Mouse (Mus musculus) left cerebral cortex, postnatal 4 days (tissue): ENCODE data around the gene C1qtnf1. TPM values are rescaled to one million over a fixed set of nuclear protein-coding genes. Genes with fewer than 3 reads are reported as not detected.

Experiments used
- DNase-seq: peaks from one replicate; pipeline ENCODE4 v3.0.0-alpha.2; 2022
- intact Hi-C: fragments of 180-260 bp; cut with DNase I; formaldehyde crosslinking; loops from one replicate; pipeline ENCODE4 v1.15.1; 2025
- total RNA-seq, 2 experiments: library from RNA; stranded (reverse); gene quantifications; 2 replicates each; pipeline ENCODE4 v1.2.3; 2021

The C1qtnf1 gene
- total RNA-seq, 2 experiments from 2014 or later = 7.2 to 7.4 TPM

DNA sequence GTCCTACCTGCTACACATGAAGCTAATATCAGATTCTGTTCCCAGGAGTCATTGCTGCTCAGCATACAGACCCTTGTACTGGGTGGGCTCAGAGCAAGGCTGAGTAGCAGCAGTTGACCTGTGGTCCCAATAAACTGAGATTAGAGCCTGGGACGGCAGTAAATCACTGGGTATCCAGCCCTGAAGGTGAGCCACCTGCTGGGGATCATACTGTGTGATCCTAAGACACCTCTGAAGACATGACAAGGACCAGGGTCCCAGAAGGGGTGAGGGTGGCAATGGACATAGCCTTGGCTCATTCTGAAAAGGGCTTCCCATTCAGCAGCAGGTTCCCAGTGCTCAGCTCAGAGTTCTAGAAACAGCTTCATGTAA is 17.9 kb upstream of the C1qtnf1 start:
- intact Hi-C loops = no loop called here
- DNase-seq = no peak

DNA sequence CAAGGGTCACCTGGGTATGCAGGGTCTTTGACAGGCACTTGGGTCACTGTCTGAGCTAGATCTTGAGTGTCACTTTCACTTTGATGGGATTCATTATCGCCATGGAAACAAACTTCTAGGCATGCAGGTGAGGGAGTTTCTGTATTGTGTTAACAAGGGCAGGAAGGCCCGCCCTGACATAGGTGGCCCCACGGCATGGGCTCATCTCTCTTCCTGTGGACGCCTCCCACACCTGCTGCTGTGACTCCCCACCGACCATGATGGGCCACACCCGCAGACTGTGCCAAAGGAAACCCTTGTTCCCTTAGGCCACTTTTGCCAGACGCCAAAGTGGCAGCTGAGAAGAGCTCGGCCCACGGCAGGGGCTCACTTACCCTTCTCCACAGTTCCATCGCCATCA is 17.5 kb upstream of the C1qtnf1 start:
- DNase-seq = no peak
- intact Hi-C loops = no loop called here

- DNase-seq = no peak
- intact Hi-C loops = no loop called here
These were observed 16.7 kb upstream of the C1qtnf1 start for GRCm38 (mm10) chr11:118411271-118411670.

- DNase-seq = no peak
- intact Hi-C loops = no loop called here
These were observed 15.4 kb upstream of the C1qtnf1 start for GRCm38 (mm10) chr11:118412601-118413000.

DNA sequence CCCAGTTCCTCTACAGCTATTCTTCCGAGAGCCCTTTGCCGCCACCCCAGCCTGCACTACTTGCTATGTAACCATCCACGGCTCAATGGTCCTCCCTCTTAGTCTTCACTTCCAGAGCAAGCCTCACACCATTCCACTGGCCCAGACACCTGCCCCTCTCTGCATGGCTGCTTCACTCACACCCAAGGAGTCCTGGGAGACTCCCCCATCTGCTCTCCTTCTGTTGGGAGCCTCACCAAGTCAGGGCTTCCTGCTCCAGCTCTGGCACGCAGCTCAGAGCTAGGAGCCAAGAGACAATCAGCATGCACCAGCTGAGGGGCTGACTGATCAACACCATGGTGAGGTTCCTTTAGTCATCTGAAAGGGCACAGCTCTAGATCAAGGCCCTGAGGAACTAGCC is 14.9 kb upstream of the C1qtnf1 start:
- peak; percentile 69 for DNase-seq
- intact Hi-C loops = no loop called here

DNA sequence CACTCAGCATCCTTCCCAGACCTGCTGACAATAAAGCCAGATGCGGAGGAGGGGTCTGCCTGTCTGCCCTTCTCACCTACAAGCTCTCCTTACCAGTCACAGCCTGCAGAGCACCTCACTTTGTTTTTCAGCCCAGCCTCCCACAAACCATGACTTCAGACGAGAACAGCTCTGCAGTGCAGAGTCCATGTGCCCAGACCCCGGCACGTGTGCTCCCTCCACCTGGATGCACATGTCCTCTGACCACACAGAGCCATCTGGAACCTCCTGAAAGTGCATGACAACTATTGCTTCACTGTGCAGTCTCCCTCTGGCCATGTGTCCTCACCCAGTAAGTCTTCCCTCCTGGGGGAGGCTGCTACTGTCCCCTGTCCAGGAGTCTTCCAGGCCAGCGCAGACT is 13.7 kb upstream of the C1qtnf1 start:
- intact Hi-C loops = no loop called here
- DNase-seq = no peak

- DNase-seq = no peak
- intact Hi-C loops = no loop called here
These were observed 12.4 kb upstream of the C1qtnf1 start for GRCm38 (mm10) chr11:118415630-118416029.

DNA sequence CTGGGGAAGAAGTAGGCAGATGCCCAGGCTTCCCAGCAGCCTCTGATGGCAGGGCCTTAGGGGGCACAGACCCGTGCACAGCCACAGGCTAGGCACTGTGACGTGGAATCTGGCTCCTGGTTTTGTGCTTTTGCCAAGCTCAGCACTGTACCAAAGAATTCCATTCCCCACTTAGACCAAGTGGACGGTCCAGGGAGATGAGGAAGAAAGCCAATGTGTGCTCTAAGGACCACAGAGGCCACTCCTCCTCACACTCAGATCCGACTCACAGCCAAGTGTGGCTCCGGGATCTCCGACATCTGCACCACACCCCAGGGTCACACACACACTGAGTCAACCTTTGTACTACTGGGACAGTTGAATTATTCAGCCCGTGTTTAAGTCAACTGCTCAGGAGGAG is 12.0 kb upstream of the C1qtnf1 start:
- intact Hi-C loops = no loop called here

DNA sequence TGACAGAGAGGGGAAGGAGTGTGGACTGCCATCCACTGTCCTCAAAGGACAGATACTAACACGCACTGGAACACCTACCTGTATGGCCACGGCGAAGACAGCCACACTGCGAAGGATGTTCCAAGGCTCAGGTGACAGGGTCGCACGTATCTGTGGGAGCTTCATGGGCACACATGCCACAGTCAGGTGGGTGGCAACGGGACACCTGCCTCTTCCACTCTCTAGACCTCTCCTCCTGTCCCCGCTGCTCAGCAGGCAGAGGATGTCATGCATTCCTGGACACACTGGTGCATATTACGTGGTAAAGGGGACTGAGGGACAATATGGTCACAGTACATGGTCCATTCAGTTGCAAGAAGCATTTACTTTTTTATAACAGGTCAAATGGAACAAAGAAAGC is 10.5 kb upstream of the C1qtnf1 start:
- DNase-seq = no peak

More for the DNA sequence above, 12.0 kb upstream of the C1qtnf1 start:
- peak; percentile 34 for DNase-seq

DNA sequence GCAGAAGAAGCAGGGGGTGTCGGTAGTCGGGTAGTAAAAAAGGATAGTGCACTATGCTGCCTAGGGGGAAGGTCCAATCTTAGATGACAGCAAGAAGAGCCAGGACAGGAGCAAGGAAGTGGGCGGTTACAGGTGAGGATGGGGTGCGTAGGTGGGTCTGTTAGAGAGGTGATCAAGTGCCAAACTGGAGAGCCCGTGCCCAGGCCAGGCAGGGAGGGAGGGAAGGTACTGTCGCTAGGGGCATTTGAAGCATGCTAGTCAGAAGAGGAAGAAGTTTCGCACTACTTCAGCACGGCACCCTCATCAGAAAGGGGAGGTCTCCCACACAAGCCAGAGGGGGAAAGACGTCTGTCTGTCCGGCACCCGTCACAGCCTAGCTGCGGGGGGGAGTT is 9.6 kb upstream of the C1qtnf1 start:
- intact Hi-C loops = no loop called here

More for the DNA sequence above, 10.5 kb upstream of the C1qtnf1 start:
- intact Hi-C loops = no loop called here

GRCm38 (mm10) chr11:118418834-118419504 is 9.0 kb upstream of the C1qtnf1 start, which contains the start of gene Cant1:
TSS of gene Cant1 (minus strand) at chr11:118419086.
- intact Hi-C loops = no loop called here

More for the DNA sequence above, 9.6 kb upstream of the C1qtnf1 start:
- DNase-seq = no peak

GRCm38 (mm10) chr11:118420261-118420660 is 7.7 kb upstream of the C1qtnf1 start:
- intact Hi-C loops = loop anchor here (10.0 kb wide), 1 partner anchor 555 kb away; no protein-coding TSS in a partner anchor
- DNase-seq = no peak

More at GRCm38 (mm10) chr11:118418834-118419504, 9.0 kb upstream of the C1qtnf1 start, which contains the start of gene Cant1:
- DNase-seq = peak; percentile 98

- peak; percentile 89 for DNase-seq
- intact Hi-C loops = loop anchor here (10.0 kb wide), 1 partner anchor 551 kb away; no protein-coding TSS in a partner anchor
These were observed 4.6 kb upstream of the C1qtnf1 start for GRCm38 (mm10) chr11:118423266-118423971.

- intact Hi-C loops = loop anchor here (5.0 to 10.0 kb wide), 2 partner anchors 318 to 550 kb away; no protein-coding TSS in a partner anchor
- no peak for DNase-seq
These were observed 3.2 kb upstream of the C1qtnf1 start for GRCm38 (mm10) chr11:118424621-118425335.

- intact Hi-C loops = loop anchor here (5.0 to 10.0 kb wide), 2 partner anchors 316 to 548 kb away; no protein-coding TSS in a partner anchor
- DNase-seq = no peak
These were observed 1.2 kb upstream of the C1qtnf1 start for GRCm38 (mm10) chr11:118426765-118427164.

DNA sequence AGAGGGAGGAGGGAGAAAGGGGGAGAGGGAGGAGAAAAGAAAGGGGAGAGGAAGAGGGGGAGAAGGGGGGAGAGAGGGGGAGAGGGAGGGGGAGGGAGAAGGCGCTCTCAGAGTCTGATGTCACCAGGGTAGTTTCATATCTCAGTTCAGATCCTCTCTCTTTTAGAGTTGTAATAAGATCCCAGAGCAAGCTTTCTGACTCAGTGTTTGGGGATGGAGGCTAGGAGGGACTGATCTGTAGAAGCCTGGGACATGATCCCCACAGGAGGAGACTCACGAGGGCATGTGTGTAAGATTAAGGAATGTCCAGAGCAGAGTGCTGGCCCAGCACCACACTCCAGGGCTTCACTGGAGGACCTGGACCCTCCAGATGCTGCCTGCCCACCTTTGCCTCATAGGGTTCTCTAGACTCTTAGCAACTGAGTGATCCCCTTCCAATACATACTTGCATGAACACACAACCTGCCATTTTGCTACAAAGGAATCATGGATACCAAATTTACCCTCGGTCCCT is 680 bp upstream of the C1qtnf1 start:
- no peak for DNase-seq
- intact Hi-C loops = loop anchor here (5.0 to 10.0 kb wide), 2 partner anchors 315 to 547 kb away; no protein-coding TSS in a partner anchor

- DNase-seq = no peak
- intact Hi-C loops = loop anchor here (5.0 to 10.0 kb wide), 2 partner anchors 314 to 546 kb away; no protein-coding TSS in a partner anchor
These were observed 461 bp downstream of the C1qtnf1 start for GRCm38 (mm10) chr11:118428460-118428868.

GRCm38 (mm10) chr11:118428944-118429709 is 1.1 kb downstream of the C1qtnf1 start:
- intact Hi-C loops = loop anchor here (5.0 to 10.0 kb wide), 2 partner anchors 313 to 546 kb away; no protein-coding TSS in a partner anchor
- DNase-seq = no peak

DNA sequence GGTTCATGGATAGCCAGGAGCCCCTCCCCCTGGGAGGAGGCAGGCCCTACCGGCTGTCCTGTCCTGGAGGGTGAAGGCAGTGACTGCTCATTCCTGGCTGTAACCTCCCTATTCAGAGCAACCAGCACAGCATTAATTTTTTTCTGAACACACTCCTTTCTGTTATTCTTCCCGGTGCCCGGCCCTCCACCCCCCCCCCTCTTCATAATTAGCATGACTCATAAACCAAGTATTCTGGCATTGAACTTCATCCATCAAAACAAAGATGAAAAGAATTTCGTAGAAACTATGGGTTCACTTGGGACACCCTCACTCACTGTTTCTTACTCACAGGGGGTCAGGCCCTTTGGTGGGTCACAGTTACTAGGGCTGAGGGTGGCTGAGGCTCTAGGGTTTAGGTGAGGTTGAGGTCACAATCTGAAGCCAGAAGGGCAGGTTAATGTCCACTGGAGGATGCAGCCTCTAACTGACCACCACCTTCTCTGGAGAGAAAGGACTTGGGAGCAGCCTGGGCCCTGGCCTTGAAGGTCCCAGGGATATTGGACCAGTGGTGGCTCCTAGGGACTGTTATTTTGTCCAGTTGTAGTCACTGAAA is 2.4 kb downstream of the C1qtnf1 start:
- no peak for DNase-seq
- intact Hi-C loops = no loop called here
